Mouse (Mus musculus) kidney, embryonic 16.5 days (tissue): ENCODE measurements around the gene Trpm1. TPM values are rescaled to one million over a fixed set of nuclear protein-coding genes. Genes with fewer than 3 reads are reported as not detected.

Experiments used
- ATAC-seq: fragments of 200-750 bp; cut with Nextera tagmentation; 2 replicates; pipeline ENCODE4 v1.8.0; 2017; ENCODE audit warnings: moderate TSS enrichment; ENCODE audit not compliant: low FRiP score, low TSS enrichment
- H3K27ac ChIP-seq: fragments of 300-500 bp; sonication (generic); 2 replicates; pipeline ENCODE4 v1.5.1; 2014; ENCODE audit warnings: low read length
- H3K27me3 ChIP-seq: fragments of 300-500 bp; sonication (generic); 2 replicates; pipeline ENCODE4 v1.6.1; 2014; ENCODE audit warnings: low read length, control low read depth, mixed read lengths; ENCODE audit not compliant: insufficient read depth
- H3K36me3 ChIP-seq: fragments of 300-500 bp; sonication (generic); 2 replicates; pipeline ENCODE4 v1.6.1; 2014; ENCODE audit warnings: low read length, control low read depth, mixed read lengths; ENCODE audit not compliant: insufficient read depth
- H3K4me1 ChIP-seq: fragments of 300-500 bp; sonication (generic); 2 replicates; pipeline ENCODE4 v1.6.1; 2014; ENCODE audit warnings: low read length, control low read depth, mixed read lengths; ENCODE audit not compliant: insufficient read depth
- H3K4me2 ChIP-seq: fragments of 300-500 bp; sonication (generic); replicated peaks from 2 replicates; pipeline ENCODE4 v1.6.1; 2014; ENCODE audit warnings: low read depth, low read length
- H3K4me3 ChIP-seq: fragments of 300-500 bp; sonication (generic); 2 replicates; pipeline ENCODE4 v1.5.1; 2014; ENCODE audit warnings: mild to moderate bottlenecking, low read length
- H3K9ac ChIP-seq: fragments of 300-500 bp; sonication (generic); replicated peaks from 2 replicates; pipeline ENCODE4 v1.6.1; 2014; ENCODE audit warnings: low read length
- H3K9me3 ChIP-seq: fragments of 300-500 bp; sonication (generic); 2 replicates; pipeline ENCODE4 v1.6.1; 2016; ENCODE audit warnings: low read length, control low read depth
- WGBS: fragments of 180-500 bp; shearing (Covaris S2); extraction: QIAGEN DNeasy Blood & Tissue Kit; methylation state at CpG from one replicate; pipeline ENCODE4 v1.1.7; 2014; 5-methylcytosine and 5-hydroxymethylcytosine counted together
- polyA plus RNA-seq: library from polyadenylated mRNA; unstranded; fragments of >200 nt; fragmentation: Nextera tagmentation; extraction: Ambion mirVana; gene quantifications from 2 replicates; pipeline ENCODE4 v1.2.1, GENCODE M21; 2015

Trpm1 gene
- polyA plus RNA-seq, 1 experiment from 2014 or later: 0.05 TPM

- no peak overlapping the region for H3K4me2 ChIP-seq
- ATAC-seq: no peak
- no peaks in the 10 kb centered on the region for H3K27me3 ChIP-seq
- peaks cover 4% of the 10 kb centered on the region; the same call in 1 of the 2 replicates for H3K4me1 ChIP-seq
- no peak overlapping the region for H3K9ac ChIP-seq
- no peaks in the 10 kb centered on the region for H3K36me3 ChIP-seq
- H3K9me3 ChIP-seq: no peaks in the 10 kb centered on the region
- 79% methylated on average over 3 of the region's 3 CpGs for WGBS
- no peak overlapping the region for H3K27ac ChIP-seq
- no peak overlapping the region for H3K4me3 ChIP-seq
Observed at GRCm38 (mm10) chr7:64196114-64196513, 42.5 kb downstream of the Trpm1 start.

GRCm38 (mm10) chr7:64208700-64209099 lies 55.1 kb downstream of the Trpm1 start:
- H3K9ac ChIP-seq: no peak overlapping the region
- no peak overlapping the region for H3K4me2 ChIP-seq
- no peaks in the 10 kb centered on the region for H3K27me3 ChIP-seq
- H3K27ac ChIP-seq: no peak overlapping the region
- H3K36me3 ChIP-seq: no peaks in the 10 kb centered on the region
- H3K4me1 ChIP-seq: no peaks in the 10 kb centered on the region
- H3K4me3 ChIP-seq: no peak overlapping the region
- ATAC-seq: no peak
- no peaks in the 10 kb centered on the region for H3K9me3 ChIP-seq
- 36% methylated on average over 5 of the region's 5 CpGs for WGBS

GRCm38 (mm10) chr7:64212870-64213269 lies 59.2 kb downstream of the Trpm1 start:
- Histone ChIP-seq H3K4me2 (no peak overlapping the region), H3K27me3 (no peaks in the 10 kb centered on the region), H3K9ac (no peak overlapping the region), H3K27ac (no peak overlapping the region), H3K4me3 (no peak overlapping the region), H3K9me3 (no peaks in the 10 kb centered on the region), H3K36me3 (no peaks in the 10 kb centered on the region), H3K4me1 (no peaks in the 10 kb centered on the region)
- 80% methylated on average over 4 of the region's 4 CpGs for WGBS
- ATAC-seq: no peak

GRCm38 (mm10) chr7:64214066-64214465 lies 60.4 kb downstream of the Trpm1 start:
- H3K36me3 ChIP-seq: no peaks in the 10 kb centered on the region
- no peak overlapping the region for H3K27ac ChIP-seq
- ATAC-seq: no peak
- H3K4me3 ChIP-seq: no peak overlapping the region
- 69% methylated on average over 4 of the region's 4 CpGs for WGBS
- no peaks in the 10 kb centered on the region for H3K27me3 ChIP-seq
- no peak overlapping the region for H3K4me2 ChIP-seq
- H3K4me1 ChIP-seq: no peaks in the 10 kb centered on the region
- H3K9me3 ChIP-seq: no peaks in the 10 kb centered on the region
- no peak overlapping the region for H3K9ac ChIP-seq

- no peak overlapping the region for H3K4me2 ChIP-seq
- 80% methylated on average over 4 of the region's 4 CpGs for WGBS
- H3K9me3 ChIP-seq: no peaks in the 10 kb centered on the region
- H3K4me3 ChIP-seq: no peak overlapping the region
- ATAC-seq: no peak
- no peaks in the 10 kb centered on the region for H3K4me1 ChIP-seq
- H3K27me3 ChIP-seq: no peaks in the 10 kb centered on the region
- H3K36me3 ChIP-seq: no peaks in the 10 kb centered on the region
- no peak overlapping the region for H3K27ac ChIP-seq
- no peak overlapping the region for H3K9ac ChIP-seq
Observed at GRCm38 (mm10) chr7:64215613-64216012, 62.0 kb downstream of the Trpm1 start.

- no peak overlapping the region for H3K4me2 ChIP-seq
- WGBS: 91% methylated on average over 7 of the region's 7 CpGs
- no peak overlapping the region for H3K27ac ChIP-seq
- no peak overlapping the region for H3K9ac ChIP-seq
- H3K36me3 ChIP-seq: no peaks in the 10 kb centered on the region
- H3K27me3 ChIP-seq: no peaks in the 10 kb centered on the region
- H3K4me3 ChIP-seq: no peak overlapping the region
- no peak for ATAC-seq
- no peaks in the 10 kb centered on the region for H3K4me1 ChIP-seq
- no peaks in the 10 kb centered on the region for H3K9me3 ChIP-seq
Observed at GRCm38 (mm10) chr7:64217428-64217827, 63.8 kb downstream of the Trpm1 start.

GRCm38 (mm10) chr7:64219765-64220164 lies 66.1 kb downstream of the Trpm1 start:
- no peak for ATAC-seq
- H3K9ac ChIP-seq: no peak overlapping the region
- WGBS: 72% methylated on average over 7 of the region's 7 CpGs
- H3K4me3 ChIP-seq: no peak overlapping the region
- no peaks in the 10 kb centered on the region for H3K27me3 ChIP-seq
- H3K4me1 ChIP-seq: no peaks in the 10 kb centered on the region
- H3K4me2 ChIP-seq: no peak overlapping the region
- no peaks in the 10 kb centered on the region for H3K36me3 ChIP-seq
- H3K27ac ChIP-seq: no peak overlapping the region
- H3K9me3 ChIP-seq: no peaks in the 10 kb centered on the region

GRCm38 (mm10) chr7:64223215-64223614 lies 69.6 kb downstream of the Trpm1 start:
- H3K9me3 ChIP-seq: no peaks in the 10 kb centered on the region
- H3K36me3 ChIP-seq: no peaks in the 10 kb centered on the region
- no peak for ATAC-seq
- no peak overlapping the region for H3K4me3 ChIP-seq
- WGBS: 85% methylated on average over 5 of the region's 5 CpGs
- H3K9ac ChIP-seq: no peak overlapping the region
- no peaks in the 10 kb centered on the region for H3K4me1 ChIP-seq
- no peaks in the 10 kb centered on the region for H3K27me3 ChIP-seq
- H3K27ac ChIP-seq: no peak overlapping the region
- H3K4me2 ChIP-seq: no peak overlapping the region

GRCm38 (mm10) chr7:64226339-64227194 lies 72.9 kb downstream of the Trpm1 start:
- Histone ChIP-seq H3K4me3 (no peak overlapping the region), H3K4me2 (no peak overlapping the region), H3K27me3 (no peaks in the 10 kb centered on the region), H3K36me3 (no peaks in the 10 kb centered on the region), H3K9ac (no peak overlapping the region), H3K27ac (no peak overlapping the region), H3K4me1 (no peaks in the 10 kb centered on the region), H3K9me3 (no peaks in the 10 kb centered on the region)
- no peak for ATAC-seq
- 86% methylated on average over 27 of the region's 27 CpGs for WGBS

- no peak overlapping the region for H3K27ac ChIP-seq
- 87% methylated on average over 5 of the region's 5 CpGs for WGBS
- H3K4me1 ChIP-seq: no peaks in the 10 kb centered on the region
- ATAC-seq: no peak
- no peak overlapping the region for H3K4me2 ChIP-seq
- no peak overlapping the region for H3K9ac ChIP-seq
- no peaks in the 10 kb centered on the region for H3K9me3 ChIP-seq
- H3K36me3 ChIP-seq: no peaks in the 10 kb centered on the region
- H3K27me3 ChIP-seq: no peaks in the 10 kb centered on the region
- H3K4me3 ChIP-seq: no peak overlapping the region
Observed at GRCm38 (mm10) chr7:64227586-64227985, 74.0 kb downstream of the Trpm1 start.
